Mouse (Mus musculus): Measurements from ENCODE around the gene Slc35f2.

The Slc35f2 gene

DNA sequence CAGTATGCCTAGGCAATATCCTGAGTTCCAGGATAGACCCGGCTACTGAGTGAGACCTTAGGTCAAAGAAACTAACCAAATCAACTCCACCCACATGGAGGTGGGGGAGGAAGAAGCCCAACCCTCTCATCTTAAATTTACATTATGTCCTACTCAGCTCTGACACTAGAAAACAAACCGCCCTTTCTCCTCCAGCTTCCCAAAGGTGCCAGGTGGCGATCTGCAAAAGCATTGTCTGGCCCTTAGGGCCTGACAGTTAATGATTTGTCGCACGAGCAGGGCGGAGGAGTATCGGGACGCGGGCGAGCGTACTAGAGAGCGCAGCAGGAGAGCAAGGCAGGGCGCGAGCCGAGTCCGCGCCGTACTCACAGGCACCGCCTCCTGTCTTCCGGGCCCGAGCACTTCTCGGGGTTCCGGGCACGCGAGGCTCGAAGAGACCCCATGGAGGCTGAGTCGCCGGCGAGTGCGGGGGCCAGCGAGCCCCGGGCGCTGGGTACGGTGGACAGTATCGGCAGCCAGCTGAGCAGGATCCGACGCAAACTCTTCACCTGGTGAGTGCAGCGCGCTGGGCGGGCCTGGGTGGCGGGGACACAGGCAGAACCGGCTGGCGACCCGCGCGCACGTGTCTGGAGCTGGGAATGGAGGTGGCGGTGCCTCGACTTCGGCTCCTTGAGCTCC lies at the start of gene Slc35f2:
Slc35f2 (plus strand) TSS at position 195 of the 678 bp plus-strand sequence.
- in situ Hi-C loops (cut with MboI), result no loop called here

DNA sequence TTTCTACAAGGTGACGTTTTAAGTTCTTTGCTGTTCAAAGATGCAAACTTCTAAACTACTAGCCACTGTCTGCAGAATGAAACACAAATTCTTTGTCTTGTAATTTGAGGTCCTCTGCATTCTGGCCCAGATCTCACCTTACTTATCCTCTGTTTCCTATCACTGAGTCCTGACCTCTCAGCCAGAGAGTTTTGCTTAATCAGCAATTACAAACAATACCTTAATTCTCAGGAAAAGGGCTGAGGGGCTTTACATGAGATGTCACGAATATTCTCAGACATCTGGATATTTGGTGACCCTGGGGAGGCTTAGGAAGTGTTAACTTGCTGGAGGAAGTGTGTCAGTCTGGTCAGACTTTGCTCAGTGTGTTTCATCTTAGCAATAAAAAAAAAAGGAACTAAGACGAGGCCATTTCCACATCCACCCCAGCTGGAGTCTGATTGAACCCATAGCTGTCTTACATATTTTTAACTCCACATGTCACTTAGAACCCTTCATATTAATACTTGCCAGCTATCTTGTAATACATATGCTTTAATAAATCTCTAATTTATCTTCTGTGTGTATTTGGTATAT lies 30.4 kb upstream of the Slc35f2 start:
- in situ Hi-C loops (cut with MboI), result no loop called here

DNA sequence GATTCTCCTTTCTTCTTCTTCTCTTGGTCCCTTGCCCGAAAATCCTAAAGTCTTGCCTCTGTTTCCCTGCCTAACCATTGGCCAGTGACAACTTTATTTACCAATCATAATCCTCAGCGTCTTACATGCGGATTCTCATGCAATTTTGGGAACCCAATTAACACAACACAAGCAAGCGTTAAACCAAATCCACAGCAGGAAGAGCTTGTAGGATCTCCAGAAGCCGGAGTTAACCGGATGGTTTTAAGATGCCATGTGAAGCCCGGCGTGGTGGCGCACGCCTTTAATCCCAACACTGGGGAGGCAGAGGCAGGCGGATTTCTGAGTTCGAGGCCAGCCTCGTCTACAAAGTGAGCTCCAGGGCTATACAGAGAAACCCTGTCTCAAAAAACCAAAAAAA lies 20.9 kb upstream of the Slc35f2 start:
- in situ Hi-C loops (cut with MboI), result no loop called here

DNA sequence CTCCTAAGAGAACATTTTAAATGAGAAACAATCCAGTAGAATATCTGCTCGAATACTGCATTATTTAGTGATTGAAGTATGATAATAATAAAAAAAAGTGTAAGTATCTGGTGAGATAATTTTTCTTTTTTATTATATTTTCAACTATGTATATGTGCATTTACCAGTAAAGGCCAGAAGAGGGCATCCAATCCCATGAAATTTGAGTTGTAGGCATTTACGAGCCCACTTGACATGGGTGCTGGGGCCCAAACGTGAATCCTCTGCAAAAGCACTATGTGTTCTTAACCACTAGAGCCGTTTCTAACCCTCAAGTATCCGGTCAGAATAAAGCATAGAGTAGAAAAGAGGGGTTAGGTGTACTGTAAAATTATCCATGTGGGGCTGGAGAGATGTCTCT lies 20.4 kb upstream of the Slc35f2 start:
- in situ Hi-C loops (cut with MboI), result no loop called here

DNA sequence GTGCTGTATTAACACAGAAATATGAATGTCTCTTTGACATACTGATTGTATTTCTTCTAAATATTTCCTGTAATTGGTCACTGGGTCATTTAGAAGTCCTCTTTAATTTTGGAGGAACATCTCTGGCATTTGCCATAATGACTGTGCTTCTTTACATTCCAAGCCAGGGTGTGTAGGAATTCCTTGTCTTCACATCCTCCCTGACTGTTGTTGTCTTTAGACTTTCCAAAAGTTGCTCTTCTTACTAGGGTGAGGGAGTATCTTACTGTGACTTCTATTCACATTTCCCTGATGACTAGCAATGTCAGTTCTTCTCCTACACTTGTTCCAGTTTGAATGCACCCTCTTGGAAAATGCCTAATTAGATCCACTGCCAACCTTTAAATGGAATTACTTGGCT lies 16.5 kb upstream of the Slc35f2 start:
- in situ Hi-C loops (cut with MboI), result no loop called here

DNA sequence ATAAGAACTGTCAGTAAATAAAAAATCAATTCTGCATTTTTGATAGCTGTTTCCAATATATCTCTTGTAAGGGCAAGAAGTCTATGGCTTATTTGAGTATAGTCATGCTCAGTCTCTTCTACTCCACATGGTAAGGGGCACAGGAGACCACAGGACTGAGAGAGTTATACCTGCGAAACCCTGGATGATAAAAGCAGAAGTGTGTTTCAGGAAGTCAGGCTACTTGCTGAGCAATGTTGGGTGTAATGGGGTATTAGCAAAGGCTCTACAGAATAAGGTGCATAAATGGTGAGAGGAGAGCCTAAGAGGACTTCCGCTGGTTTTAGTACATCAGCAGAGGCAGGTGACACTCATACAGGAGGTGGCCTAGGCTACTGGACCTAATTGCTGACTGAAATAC lies 13.2 kb upstream of the Slc35f2 start:
- in situ Hi-C loops (cut with MboI), result no loop called here

DNA sequence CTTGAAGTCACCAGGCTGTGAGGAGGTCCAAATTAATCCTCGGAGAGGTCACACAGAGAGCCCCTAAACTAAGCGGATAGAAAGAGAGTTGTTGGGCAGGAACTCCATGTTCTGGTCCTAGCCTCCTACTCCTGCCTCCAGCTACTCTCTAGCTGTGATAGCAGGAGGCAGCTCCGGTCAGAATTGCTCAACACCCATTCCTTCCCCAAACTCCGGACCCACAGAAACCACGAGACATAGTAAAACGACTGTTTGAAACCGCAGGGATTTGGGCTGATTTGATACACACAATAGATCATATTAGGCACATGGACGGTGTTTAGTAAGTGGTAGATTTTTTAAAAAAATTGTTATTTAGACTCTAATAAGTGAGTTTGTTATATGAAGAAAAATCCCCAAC lies 6.6 kb upstream of the Slc35f2 start:
- in situ Hi-C loops (cut with MboI), result no loop called here

DNA sequence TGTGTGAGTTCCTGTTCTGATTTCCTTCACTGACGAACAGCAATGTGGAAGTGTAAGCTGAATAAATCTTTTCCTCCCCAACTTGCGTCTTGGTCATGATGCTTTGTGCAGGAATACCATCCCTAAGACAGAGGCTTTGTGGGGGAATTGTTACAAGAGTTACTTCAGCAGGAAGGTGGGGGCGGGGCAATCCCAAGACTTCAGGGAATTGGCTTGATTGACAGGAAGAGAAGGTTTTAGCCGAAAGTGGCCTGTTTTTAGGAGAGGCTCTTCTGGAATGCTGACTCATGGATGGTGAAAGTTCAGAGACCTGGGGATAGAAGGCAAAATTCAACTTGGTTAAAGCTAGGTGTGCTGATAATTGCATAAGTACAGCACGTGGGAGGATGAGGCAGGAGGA lies 2.9 kb upstream of the Slc35f2 start:
- in situ Hi-C loops (cut with MboI), result no loop called here

DNA sequence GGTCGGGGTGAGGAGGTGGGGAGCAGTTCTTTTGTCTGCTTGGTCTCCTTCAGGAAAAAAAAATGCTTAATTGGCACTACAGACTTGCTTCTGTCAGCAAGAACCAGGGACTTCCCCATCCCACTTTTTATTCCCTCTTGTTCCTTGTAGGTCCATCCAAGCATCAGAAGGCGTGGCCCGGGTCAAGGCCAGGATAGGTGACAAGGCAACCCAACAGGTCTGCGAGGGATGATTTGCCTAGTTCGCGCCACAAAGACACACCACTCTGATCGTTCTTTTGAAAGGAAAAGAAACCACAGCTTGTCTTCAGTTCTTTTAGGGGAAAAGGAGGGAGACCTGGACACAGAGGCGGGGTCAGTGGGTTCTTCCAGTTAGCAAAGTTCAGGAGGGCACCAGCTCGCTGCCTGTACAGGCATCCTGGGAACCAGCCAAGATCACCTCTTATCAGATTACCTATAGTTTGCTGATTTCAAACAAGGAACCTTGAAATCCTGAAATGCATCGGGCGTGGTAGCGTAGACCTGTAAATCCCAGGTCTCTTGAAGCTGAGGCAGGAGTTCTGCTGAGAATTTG lies 481 bp upstream of the Slc35f2 start:
- in situ Hi-C loops (cut with MboI), result no loop called here

DNA sequence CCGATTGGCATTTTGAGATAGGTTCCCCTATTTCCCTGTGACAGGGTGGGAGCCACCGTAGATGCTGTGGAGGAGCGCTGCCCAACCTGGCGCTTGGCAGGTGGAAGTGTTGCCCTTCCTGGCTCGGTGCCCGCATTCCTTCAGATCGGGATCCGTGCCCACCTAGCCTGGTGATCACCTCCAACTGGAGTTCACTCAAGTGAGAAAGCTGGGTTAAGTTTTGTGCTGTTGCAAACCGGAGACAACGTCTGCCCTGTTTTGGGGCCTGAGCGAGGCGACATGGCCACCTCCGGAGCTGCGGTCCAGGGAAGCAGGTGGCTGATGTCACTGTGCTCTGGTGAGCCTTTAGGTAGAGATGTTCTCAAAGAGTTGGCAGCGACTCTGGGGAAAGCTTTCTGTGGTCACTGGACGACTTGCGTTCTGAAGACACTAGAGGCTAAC lies 803 bp downstream of the Slc35f2 start:
- in situ Hi-C loops (cut with MboI), result no loop called here

DNA sequence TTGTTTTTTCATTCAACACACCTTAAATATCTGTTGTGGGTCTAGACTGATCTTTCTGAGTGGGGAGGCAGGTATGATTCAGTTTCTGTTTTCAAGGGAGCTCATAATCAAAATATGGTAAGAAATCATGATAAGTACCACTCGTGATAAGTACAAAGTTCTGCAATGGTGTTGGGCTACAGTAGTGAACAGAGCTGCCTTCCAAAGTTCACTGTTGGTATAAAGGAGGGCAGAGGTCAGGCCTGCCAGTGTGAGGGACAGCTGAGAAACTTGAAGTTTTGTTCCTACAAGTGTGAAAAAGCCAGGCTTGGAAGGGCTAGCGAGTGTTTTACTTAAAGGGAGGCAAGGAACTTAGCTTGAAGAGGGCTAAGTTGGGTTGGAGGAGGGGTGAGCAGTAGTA lies 4.2 kb downstream of the Slc35f2 start:
- in situ Hi-C loops (cut with MboI), result no loop called here

DNA sequence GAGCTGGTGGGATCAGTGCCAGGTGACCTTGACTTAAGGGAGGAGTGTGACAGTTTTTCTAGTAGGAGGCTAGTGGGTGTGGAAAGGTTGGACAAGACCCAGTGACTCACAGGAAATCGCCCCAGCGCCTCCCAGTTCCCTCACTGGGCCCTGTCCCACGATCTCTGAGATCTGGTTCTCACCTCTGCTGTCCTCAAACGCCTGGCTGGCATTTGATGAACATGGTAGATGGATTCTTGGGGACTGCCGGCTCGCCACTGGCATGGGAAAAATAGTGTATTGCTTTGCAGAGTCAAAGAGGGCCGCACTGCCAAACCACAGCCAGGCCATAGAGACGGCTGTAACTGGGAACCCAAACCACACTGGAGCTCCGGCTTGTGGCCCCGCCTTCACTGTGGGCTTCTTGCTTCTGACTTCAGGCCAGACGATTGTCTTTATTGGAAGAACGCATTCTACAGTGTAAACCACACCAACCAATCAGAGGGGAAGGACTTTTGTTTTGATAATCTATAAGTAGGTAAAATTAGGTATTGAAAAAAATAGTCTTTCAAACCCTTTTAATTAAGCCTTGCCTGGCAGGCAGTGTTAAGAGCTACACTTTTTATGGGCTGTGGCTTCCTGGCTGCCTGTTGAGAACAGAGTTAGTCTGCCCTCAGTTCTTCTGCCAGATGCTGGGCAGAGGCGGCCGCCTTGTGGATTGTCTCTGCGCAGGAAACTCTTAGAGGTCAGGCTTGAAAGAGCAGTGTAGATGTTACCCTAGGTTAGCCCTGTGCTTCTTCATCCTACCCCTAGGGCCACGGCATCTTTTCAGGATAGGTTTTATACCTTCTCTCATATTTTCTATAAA lies 15.4 kb downstream of the Slc35f2 start:
- in situ Hi-C loops (cut with MboI), result no loop called here

DNA sequence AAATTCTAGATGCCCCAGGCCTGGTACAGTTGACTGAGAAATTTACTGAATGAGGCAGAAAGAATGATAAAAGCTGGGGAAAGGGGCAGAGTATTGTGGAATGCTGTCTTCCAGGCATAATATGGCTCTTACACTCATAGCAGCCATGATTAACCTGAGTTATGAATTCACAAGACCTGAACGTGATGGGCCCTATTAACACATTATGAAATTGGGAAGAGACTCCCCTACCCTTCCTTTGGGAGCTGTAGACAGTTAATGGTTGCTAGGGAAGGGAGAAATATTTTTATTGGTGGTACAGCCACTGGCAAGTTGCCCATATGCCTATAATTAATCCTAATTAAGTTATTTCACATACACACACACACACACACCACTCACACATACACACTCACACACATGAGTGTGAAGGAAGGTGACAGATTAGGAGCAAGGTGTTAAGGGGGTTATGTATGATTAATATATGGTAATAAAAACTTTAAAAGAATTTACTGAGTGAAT lies 22.5 kb downstream of the Slc35f2 start:
- in situ Hi-C loops (cut with MboI), result no loop called here

DNA sequence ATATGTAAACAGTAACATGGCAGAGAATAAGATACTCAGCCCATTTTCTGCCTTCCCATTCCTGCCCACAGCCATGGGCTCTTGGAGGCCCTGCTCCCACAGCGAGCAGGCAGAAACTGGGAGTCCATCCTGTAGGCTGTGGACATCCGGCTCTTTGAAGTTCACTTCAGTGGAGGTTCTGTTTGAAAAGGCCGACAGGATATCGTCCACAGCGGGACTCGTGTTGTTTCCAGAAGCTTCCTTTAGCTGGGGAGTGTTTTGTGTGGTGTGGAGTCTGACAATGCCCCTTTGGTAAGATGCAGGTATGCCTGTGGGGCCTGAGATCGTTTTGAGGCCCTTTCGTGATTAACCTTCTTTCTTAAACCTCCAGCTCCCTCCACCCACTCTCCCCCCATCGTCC lies 23.2 kb downstream of the Slc35f2 start:
- in situ Hi-C loops (cut with MboI), result no loop called here

DNA sequence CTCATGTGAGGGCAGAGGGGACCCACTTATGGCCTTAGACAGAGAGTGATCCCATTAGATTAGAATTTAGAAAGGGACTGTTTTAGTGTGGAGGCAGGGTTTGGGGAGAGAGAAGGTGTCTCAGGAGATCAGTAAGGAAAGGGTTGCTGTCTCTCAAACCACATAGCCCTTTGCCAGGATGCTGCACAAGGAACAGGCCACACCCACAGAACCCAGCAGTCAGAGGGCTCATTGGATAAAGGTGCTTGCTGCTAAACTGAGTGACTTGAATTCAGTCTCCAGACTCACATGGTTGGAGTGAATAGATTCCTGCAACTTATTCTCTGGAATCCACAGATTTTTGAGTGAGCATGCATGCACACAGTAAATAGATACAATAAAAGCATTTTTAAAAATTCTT lies 24.0 kb downstream of the Slc35f2 start:
- in situ Hi-C loops (cut with MboI), result no loop called here

DNA sequence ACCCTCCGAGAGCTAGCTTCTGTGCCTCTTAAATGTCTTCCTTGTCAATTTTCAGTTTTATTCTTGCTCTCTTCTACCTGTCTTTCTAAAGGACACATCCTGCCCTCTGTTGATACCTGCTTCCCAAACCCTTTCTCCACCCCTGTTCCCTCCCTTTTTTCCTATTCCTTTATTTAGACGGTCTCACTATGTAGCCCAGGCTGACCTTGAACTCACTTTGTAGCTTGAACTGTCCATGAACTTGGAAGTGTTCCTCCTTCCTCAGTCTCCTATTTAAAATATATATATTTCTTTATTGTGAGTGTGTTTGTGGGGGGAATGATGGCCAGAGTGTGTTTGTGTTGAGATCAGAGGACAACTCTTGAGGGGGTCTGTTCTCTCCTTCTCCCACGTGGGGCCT lies 25.0 kb downstream of the Slc35f2 start:
- in situ Hi-C loops (cut with MboI), result no loop called here

DNA sequence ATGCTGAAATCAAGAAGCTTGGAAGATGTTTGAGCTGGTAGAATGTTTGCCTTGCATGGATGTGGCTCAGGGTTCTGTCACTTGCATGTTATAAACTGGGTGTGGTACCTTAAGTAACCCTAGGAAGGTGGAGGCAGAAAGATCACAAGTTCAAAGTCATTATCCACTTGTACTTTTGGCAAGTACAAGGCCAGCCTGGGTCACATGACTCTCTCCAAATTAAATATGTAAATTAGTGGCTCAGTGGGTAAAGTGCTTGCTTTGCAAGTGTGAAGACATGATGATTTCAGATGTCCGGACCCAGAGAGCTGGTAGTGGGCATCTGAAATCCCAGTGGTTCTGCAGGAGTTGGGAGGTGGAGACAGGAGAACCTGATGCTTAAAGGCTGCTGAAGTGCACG lies 25.8 kb downstream of the Slc35f2 start:
- in situ Hi-C loops (cut with MboI), result no loop called here

DNA sequence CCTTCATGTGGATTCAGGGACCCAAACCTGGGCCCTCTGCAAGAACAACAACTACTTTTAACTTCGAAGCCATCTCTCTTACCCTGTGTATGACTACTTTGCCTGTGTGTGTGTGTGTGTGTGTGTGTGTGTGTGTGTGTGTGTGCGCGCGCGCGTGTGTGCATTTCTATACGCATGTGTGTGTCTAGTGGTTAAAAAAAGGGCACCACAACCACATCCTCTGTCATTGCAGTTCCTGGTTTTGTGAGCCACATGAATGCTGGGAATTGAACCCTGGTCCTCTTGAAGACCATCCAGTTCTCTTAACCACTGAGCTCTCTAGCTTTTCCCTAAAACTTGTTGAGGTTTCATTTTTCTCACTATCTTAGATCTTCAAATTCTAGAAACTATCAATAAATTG lies 31.6 kb downstream of the Slc35f2 start:
- in situ Hi-C loops (cut with MboI), result no loop called here

DNA sequence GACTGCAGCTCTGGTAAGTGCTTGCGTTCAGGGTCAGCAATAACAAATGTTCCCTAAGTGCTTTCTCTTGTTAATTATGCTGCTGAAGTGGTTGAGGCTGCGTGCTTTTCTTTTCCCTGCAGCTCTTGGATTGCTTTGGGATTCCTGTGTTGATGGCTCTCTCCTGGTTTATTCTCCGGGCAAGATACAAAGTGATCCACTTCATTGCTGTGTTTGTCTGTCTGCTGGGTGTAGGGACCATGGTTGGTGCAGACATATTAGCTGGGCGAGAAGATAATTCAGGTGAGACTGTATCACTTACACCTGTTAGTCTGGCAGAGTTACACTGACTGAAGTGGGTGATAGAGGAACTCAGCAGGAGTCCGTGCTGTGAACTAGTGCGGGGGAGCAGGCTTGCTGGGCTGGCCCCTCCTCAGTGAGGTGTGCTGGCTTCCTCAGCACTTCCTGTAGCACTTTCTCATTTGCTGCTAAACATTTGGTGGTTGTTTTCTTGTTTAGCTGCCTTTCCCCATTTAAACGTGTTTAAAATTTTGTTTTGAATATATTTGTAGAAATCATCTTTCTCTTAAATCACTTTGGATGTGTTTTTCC lies 35.3 kb downstream of the Slc35f2 start:
- in situ Hi-C loops (cut with MboI), result no loop called here

DNA sequence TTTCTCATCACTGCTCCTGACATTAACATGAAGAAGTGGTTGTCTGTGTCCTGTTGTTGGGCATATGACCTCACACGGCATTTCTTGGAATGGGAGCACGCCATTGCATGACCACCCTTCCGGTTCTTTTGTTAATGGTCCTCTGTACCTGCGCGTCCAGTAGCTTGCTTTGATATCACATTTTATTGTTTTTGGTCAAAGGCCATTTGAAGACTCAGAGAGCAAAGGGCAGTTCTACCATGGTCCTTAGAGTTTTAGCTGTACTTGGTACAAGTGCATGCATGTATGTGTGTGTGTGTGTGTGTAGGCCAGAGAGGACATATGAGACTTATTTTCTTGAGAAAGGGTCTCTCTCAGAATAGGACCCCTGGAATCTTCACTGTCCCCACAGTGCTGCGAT lies 42.1 kb downstream of the Slc35f2 start:
- in situ Hi-C loops (cut with MboI), result no loop called here

DNA sequence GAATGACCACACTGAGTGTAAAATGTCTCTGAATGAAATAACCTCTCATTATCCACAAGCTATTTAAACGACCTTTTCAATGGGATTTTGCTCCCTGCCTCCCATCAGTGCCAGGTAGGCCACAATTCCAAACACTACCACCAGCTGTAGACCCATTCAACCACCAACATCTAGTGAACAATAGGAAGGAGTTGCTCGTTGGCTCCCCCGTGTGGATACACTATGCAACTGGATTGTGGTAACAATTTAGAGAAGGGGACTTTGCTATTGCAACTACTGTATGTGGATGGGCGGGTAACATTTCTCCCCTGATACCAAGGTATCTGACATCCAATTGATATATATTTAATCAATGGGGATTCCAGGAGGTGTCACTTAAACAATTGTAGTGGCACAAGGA lies 47.4 kb downstream of the Slc35f2 start:
- in situ Hi-C loops (cut with MboI), result no loop called here

DNA sequence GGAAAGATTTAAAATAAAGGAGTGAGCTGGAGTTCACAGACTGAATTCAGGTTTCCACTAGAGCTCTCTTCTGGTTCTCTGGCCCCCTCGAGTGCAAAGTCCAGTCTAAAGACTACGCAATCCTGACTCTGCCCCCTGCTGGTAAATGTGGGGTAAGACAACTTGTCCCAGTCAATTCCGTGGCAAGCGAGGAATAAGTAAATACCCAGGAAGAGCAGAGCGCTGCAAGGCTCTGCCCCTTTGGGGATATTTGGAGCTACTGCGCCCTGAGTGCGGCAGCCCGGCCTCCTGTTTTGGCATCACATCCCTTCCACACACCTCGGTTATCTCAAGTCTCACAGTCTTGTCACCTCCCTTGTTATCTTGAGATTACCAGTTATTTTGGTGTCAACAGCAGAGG lies 54.0 kb downstream of the Slc35f2 start:
- in situ Hi-C loops (cut with MboI), result no loop called here

Data from mature B cell (primary cell).